Mouse (Mus musculus) bone marrow macrophage, adult 2 months (primary cell): ENCODE results near the gene Gm26920.

Experiments used
- CTCF ChIP-seq: IDR thresholded peaks from 2 replicates; pipeline ENCODE4 v1.5.1; 2012; ENCODE audit warnings: low read depth, mild to moderate bottlenecking, low read length, moderate library complexity
- POLR2A ChIP-seq: IDR thresholded peaks from 2 replicates; pipeline ENCODE4 v1.6.1; 2012; ENCODE audit warnings: mild to moderate bottlenecking, low read depth, low read length, borderline replicate concordance

GRCm38 (mm10) chr7:30017226-30017625 lies 73.0 kb downstream of the Gm26920 start:
- TF ChIP-seq CTCF = no peak
- TF ChIP-seq POLR2A = no peak
